Mouse (Mus musculus) MEL (cell line): ENCODE results near the gene Nkd2.

Experiments used
- CHD1 ChIP-seq: IDR thresholded peaks from 2 replicates; pipeline ENCODE4 v1.6.1; 2012; ENCODE audit warnings: low read depth, mild to moderate bottlenecking, inconsistent platforms, low read length, improper control_type of control experiment
- CTCF ChIP-seq, 3 experiments: IDR thresholded peaks in 2 of 3; conservative IDR thresholded peaks in 1 of 3; 2 replicates each; pipeline ENCODE4 v1.5.1; 2011 to 2012; ENCODE audit warnings: low read length in 3 of 3, low read depth in 2 of 3, mild to moderate bottlenecking in 2 of 3, improper control_type of control experiment in 1 of 3, inconsistent platforms in 1 of 3, mixed read lengths in 1 of 3, moderate library complexity in 1 of 3; ENCODE audit not compliant: control insufficient read depth in 1 of 3, insufficient read depth in 1 of 3, poor library complexity in 1 of 3, severe bottlenecking in 1 of 3
- ETS1 ChIP-seq: IDR thresholded peaks from 2 replicates; pipeline ENCODE4 v1.6.1; 2012; ENCODE audit warnings: low read depth, mild to moderate bottlenecking, inconsistent platforms, low read length, improper control_type of control experiment, moderate library complexity
- GATA1 ChIP-seq: IDR thresholded peaks from 2 replicates; pipeline ENCODE4 v1.6.1; 2011; ENCODE audit warnings: low read depth, low read length, improper control_type of control experiment
- JUND ChIP-seq: IDR thresholded peaks from 2 replicates; pipeline ENCODE4 v1.6.1; 2011; ENCODE audit warnings: low read depth, mild to moderate bottlenecking, improper control_type of control experiment, low read length
- MAFK ChIP-seq: IDR thresholded peaks from 2 replicates; pipeline ENCODE4 v1.6.1; 2011; ENCODE audit warnings: low read depth, mild to moderate bottlenecking, low read length, improper control_type of control experiment, borderline replicate concordance
- POLR2A ChIP-seq, 2 experiments: IDR thresholded peaks; 2 replicates each; pipeline ENCODE4 v1.6.1; 2011 to 2012; ENCODE audit warnings: low read length in 2 of 2, mild to moderate bottlenecking in 2 of 2, control low read depth in 1 of 2, improper control_type of control experiment in 1 of 2, low read depth in 1 of 2, moderate library complexity in 1 of 2; ENCODE audit not compliant: control insufficient read depth in 1 of 2, insufficient read depth in 1 of 2, poor library complexity in 1 of 2
- POLR2AphosphoS2 ChIP-seq: IDR thresholded peaks from 2 replicates; pipeline ENCODE4 v1.6.1; 2011; ENCODE audit warnings: low read length, improper control_type of control experiment
- RCOR1 ChIP-seq: IDR thresholded peaks from 2 replicates; pipeline ENCODE4 v1.6.1; 2012; ENCODE audit warnings: low read depth, mild to moderate bottlenecking, inconsistent platforms, low read length, improper control_type of control experiment
- ZKSCAN1 ChIP-seq: IDR thresholded peaks from 2 replicates; pipeline ENCODE4 v1.6.1; 2012; ENCODE audit warnings: low read depth, mild to moderate bottlenecking, inconsistent platforms, low read length, improper control_type of control experiment, moderate library complexity

DNA sequence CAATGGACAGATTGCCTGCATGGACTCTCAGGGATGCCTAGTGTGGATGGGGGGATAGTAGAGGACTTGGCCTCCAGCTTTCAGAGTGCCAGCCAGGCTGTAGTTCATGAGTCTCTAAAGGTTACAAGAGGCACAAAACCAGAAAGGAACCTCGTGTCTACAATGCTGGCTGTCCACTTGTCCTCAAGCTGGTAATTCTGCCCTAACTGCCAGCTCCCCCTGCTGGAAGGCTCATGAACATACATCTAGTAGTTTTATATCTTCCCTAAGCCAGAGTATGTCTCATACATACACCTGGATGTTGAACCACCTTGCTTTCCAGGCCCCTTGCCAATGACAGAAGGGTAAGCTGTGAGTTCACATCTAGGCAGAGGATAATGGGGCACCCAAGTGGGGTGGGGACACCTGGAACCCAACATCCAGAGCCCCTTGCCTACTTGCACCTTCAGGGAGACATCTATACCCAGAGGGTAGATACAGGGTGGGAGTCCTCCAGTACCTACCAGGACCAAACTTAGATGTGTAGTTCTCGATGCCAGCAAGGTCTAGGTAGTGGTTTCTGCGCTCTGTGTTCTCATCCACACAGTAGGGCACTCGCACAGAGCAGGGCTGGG, 25.1 kb downstream of the Nkd2 start:
- TF ChIP-seq MAFK, result no peak
- peak; percentile 69 to 88 (median 82) for TF ChIP-seq CTCF (IDR thresholded peaks at IDR 0.05 in 2 of 3, conservative IDR thresholded peaks at IDR 0.05 in 1 of 3; ENCODE audit: control insufficient read depth in 1 of 3, insufficient read depth in 1 of 3, low read depth in 2 of 3, low read length in 3 of 3, poor library complexity in 1 of 3, severe bottlenecking in 1 of 3)
- no peak for TF ChIP-seq ETS1
- no peak for TF ChIP-seq RCOR1
- TF ChIP-seq POLR2AphosphoS2, result no peak
- TF ChIP-seq POLR2A (IDR thresholded peaks at IDR 0.05; ENCODE audit: control insufficient read depth in 1 of 2, insufficient read depth in 1 of 2, low read depth in 1 of 2, low read length in 2 of 2, poor library complexity in 1 of 2), result no peak
- no peak for TF ChIP-seq GATA1
- no peak for TF ChIP-seq ZKSCAN1
- no peak for TF ChIP-seq JUND
- TF ChIP-seq CHD1, result no peak
